Comparison of ENCODE assay signal across 8 mouse cellular contexts in the genomic region with DNA sequence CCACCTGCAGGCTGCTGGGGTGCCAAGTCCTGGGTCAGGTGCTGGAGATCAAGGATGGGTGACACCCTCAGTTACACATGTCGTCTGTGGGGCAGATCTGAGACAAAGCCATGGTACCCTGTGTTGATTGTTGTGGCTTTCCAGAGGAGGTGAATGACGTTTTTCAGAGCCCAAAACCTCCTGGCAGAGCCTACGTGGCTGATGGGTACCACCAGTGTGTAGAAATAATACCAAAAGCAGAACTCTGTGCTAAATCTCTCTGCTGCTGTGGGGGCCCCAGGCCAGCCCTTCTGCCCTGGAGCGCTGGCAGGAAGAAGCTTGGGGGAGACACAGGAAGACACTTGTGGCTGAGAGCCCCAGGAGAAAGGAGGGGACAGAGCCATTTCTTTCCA.
DNase-seq lines count a peak whose midpoint lies in the region; ATAC-seq and TF ChIP-seq lines count a peak whose summit lies in the region.

No protein-coding gene starts in this region.

- H3K9me3 ChIP-seq in heart, embryonic 13.5 days = no peaks in the 10 kb centered on the region
- no peaks in the 10 kb centered on the region for H3K9me3 ChIP-seq in hindbrain, embryonic 13.5 days
- H3K9me3 ChIP-seq in midbrain, embryonic 14.5 days (ENCODE audit: control insufficient read depth, low read length) = no peaks in the 10 kb centered on the region

- H3K4me1 ChIP-seq in heart, embryonic 13.5 days = peaks cover 41% of the 10 kb centered on the region
- H3K4me1 ChIP-seq in bone marrow macrophage, adult 2 months (ENCODE audit: control insufficient read depth, insufficient read depth, low read length) = peaks cover 36% of the 10 kb centered on the region
- H3K4me1 ChIP-seq in hindbrain, embryonic 13.5 days (replicated peaks) = peaks cover 39% of the 10 kb centered on the region
- H3K4me1 ChIP-seq in midbrain, embryonic 14.5 days (ENCODE audit: control insufficient read depth, insufficient read depth, low read length) = peaks cover 7% of the 10 kb centered on the region; the same call in 1 of the 2 replicates

- peak overlapping the region; percentile 63; the same call in 1 of the 2 replicates for H3K9ac ChIP-seq in heart, embryonic 13.5 days
- H3K9ac ChIP-seq in hindbrain, embryonic 13.5 days = no peak overlapping the region
- no peak overlapping the region; the same call in 1 of the 2 replicates for H3K9ac ChIP-seq in midbrain, embryonic 14.5 days (replicated peaks; ENCODE audit: low read length)

- TF ChIP-seq POLR2A in bone marrow macrophage, adult 2 months (IDR thresholded peaks at IDR 0.05; ENCODE audit: borderline replicate concordance, low read depth, low read length) = no peak

- H3K4me2 ChIP-seq in heart, embryonic 13.5 days = no peak overlapping the region
- H3K4me2 ChIP-seq in hindbrain, embryonic 13.5 days = no peak overlapping the region
- H3K4me2 ChIP-seq in midbrain, embryonic 14.5 days (ENCODE audit: low read length) = no peak overlapping the region

- DNase-seq in heart, postnatal 25 days (ENCODE audit: low spot score) = no peak
- no peak for DNase-seq in midbrain, embryonic 14.5 days
- no peak for DNase-seq in ovary, postnatal 36 days (ENCODE audit: low spot score)
- no peak for DNase-seq in urinary bladder, adult 18-20 months (ENCODE audit: low spot score in 2 of 2)
- DNase-seq in left cerebral cortex, postnatal 14 days (ENCODE audit: low spot score in 2 of 2) = no peak

- WGBS in heart, embryonic 13.5 days = 65% methylated on average over 4 of the region's 4 CpGs
- WGBS in hindbrain, embryonic 13.5 days = 28% methylated on average over 4 of the region's 4 CpGs
- WGBS in midbrain, embryonic 14.5 days = 35% methylated on average over 4 of the region's 4 CpGs

- TF ChIP-seq CTCF in bone marrow macrophage, adult 2 months (IDR thresholded peaks at IDR 0.05; ENCODE audit: low read depth, low read length) = no peak

- H3K27ac ChIP-seq in heart, embryonic 13.5 days (replicated peaks) = peak overlapping the region; percentile 83
- H3K27ac ChIP-seq in bone marrow macrophage, adult 2 months (ENCODE audit: insufficient read depth, low read depth, low read length) = 0 out of 2 replicates have a peak overlapping the region, but pooled peaks have one; percentile 7
- H3K27ac ChIP-seq in hindbrain, embryonic 13.5 days = peak overlapping the region; percentile 85
- H3K27ac ChIP-seq in midbrain, embryonic 14.5 days (replicated peaks; ENCODE audit: low read depth, low read length) = peak overlapping the region; percentile 75

- no peaks in the 10 kb centered on the region for H3K27me3 ChIP-seq in heart, embryonic 13.5 days (replicated peaks)
- no peaks in the 10 kb centered on the region for H3K27me3 ChIP-seq in hindbrain, embryonic 13.5 days
- no peaks in the 10 kb centered on the region for H3K27me3 ChIP-seq in midbrain, embryonic 14.5 days (ENCODE audit: control insufficient read depth, insufficient read depth, low read length)

- no peak overlapping the region for H3K4me3 ChIP-seq in heart, embryonic 13.5 days
- H3K4me3 ChIP-seq in bone marrow macrophage, adult 2 months (ENCODE audit: insufficient read depth, low read length) = no peak overlapping the region
- H3K4me3 ChIP-seq in hindbrain, embryonic 13.5 days = no peak overlapping the region
- H3K4me3 ChIP-seq in midbrain, embryonic 14.5 days (replicated peaks; ENCODE audit: low read depth, low read length) = no peak overlapping the region

- no peaks in the 10 kb centered on the region for H3K36me3 ChIP-seq in heart, embryonic 13.5 days
- no peaks in the 10 kb centered on the region for H3K36me3 ChIP-seq in hindbrain, embryonic 13.5 days
- no peaks in the 10 kb centered on the region for H3K36me3 ChIP-seq in midbrain, embryonic 14.5 days (ENCODE audit: control insufficient read depth, insufficient read depth, low read length)

- ATAC-seq in heart, embryonic 13.5 days (ENCODE audit: extremely low read depth, insufficient number of reproducible peaks, low FRiP score, low TSS enrichment) = no peak
- ATAC-seq in hindbrain, embryonic 13.5 days (ENCODE audit: low FRiP score) = 0 out of 2 replicates have a peak, but pooled peaks have one; percentile 25
- ATAC-seq in midbrain, embryonic 14.5 days (ENCODE audit: low FRiP score, low TSS enrichment) = 0 out of 2 replicates have a peak, but pooled peaks have one; percentile 18

- intact Hi-C loops in heart, postnatal 25 days (cut with DNase I) = no loop called here
- intact Hi-C loops in left cerebral cortex, postnatal 14 days (cut with DNase I) = no loop called here

Comparison
In these comparisons a context has a peak if more than half of its experiments do, and no peak if none do; other contexts are left out.
1. H3K27ac ChIP-seq: peak in every context shown above with its lines; median percentile 85 in hindbrain, embryonic 13.5 days; 83 in heart, embryonic 13.5 days; 75 in midbrain, embryonic 14.5 days; 7 in bone marrow macrophage, adult 2 months.